Mouse (Mus musculus) thymus, adult 2 months (tissue): ENCODE results near the gene Trim11.

Experiments used
- CTCF ChIP-seq: fragments of 200-500 bp; IDR thresholded peaks from 2 replicates; pipeline ENCODE4 v1.5.1; 2012; ENCODE audit warnings: mild to moderate bottlenecking, control low read depth, low read length, moderate library complexity, borderline replicate concordance; ENCODE audit not compliant: control insufficient read depth, poor library complexity, insufficient read depth; ENCODE audit errors: extremely low read depth
- POLR2A ChIP-seq: fragments of 200-500 bp; IDR thresholded peaks from 2 replicates; pipeline ENCODE4 v1.6.1; 2012; ENCODE audit warnings: mild to moderate bottlenecking, low read length, control low read depth, moderate library complexity; ENCODE audit not compliant: control insufficient read depth, poor library complexity, insufficient read depth; ENCODE audit errors: extremely low read depth

- no peak for TF ChIP-seq CTCF
- no peak for TF ChIP-seq POLR2A
Observed at GRCm38 (mm10) chr11:59002327-59003079, 24.6 kb downstream of the Trim11 start.
